Mouse (Mus musculus) MEL (cell line): ENCODE data around the gene Mylk4. TPM values are rescaled to one million over a fixed set of nuclear protein-coding genes. Genes with fewer than 3 reads are reported as not detected.

Experiments
- DNase-seq: peaks from one replicate; pipeline ENCODE4 v3.0.0; 2011; ENCODE audit warnings: low read depth, low spot score
- H3K27ac ChIP-seq: 2 replicates; pipeline ENCODE4 v1.5.1; 2012; ENCODE audit warnings: low read depth, mild to moderate bottlenecking, control low read depth, low read length, moderate library complexity; ENCODE audit not compliant: control insufficient read depth
- H3K27me3 ChIP-seq, 2 experiments: fragments of 150-350 bp in 1 of 2; sonication (generic) in 1 of 2; 2 replicates each; pipeline ENCODE4 v1.6.1; 2012; ENCODE audit warnings: low read length in 2 of 2, mild to moderate bottlenecking in 2 of 2, improper control_type of control experiment in 1 of 2, moderate library complexity in 1 of 2; ENCODE audit not compliant: insufficient read depth in 2 of 2, control insufficient read depth in 1 of 2
- H3K36me3 ChIP-seq, 2 experiments: 2 replicates each; pipeline ENCODE4 v1.6.1; 2012 to 2014; ENCODE audit warnings: low read length in 2 of 2, improper control_type of control experiment in 1 of 2, inconsistent platforms in 1 of 2, mild to moderate bottlenecking in 1 of 2; ENCODE audit not compliant: insufficient read depth in 2 of 2, control insufficient read depth in 1 of 2
- H3K4me1 ChIP-seq, 2 experiments: fragments of 150-350 bp in 1 of 2; sonication (generic) in 1 of 2; 2 replicates each; pipeline ENCODE4 v1.6.1; 2012; ENCODE audit warnings: low read length in 2 of 2, improper control_type of control experiment in 1 of 2, mild to moderate bottlenecking in 1 of 2; ENCODE audit not compliant: insufficient read depth in 2 of 2, control insufficient read depth in 1 of 2
- H3K4me3 ChIP-seq, 2 experiments: fragments of 150-350 bp in 1 of 2; sonication (generic) in 1 of 2; 2 replicates each; pipeline ENCODE4 v1.5.1; 2012; ENCODE audit warnings: low read depth in 2 of 2, low read length in 2 of 2, mild to moderate bottlenecking in 2 of 2, moderate library complexity in 2 of 2, control low read depth in 1 of 2, improper control_type of control experiment in 1 of 2; ENCODE audit not compliant: control insufficient read depth in 1 of 2, insufficient read depth in 1 of 2
- H3K79me2 ChIP-seq: 2 replicates; pipeline ENCODE4 v1.6.1; 2012; ENCODE audit warnings: mild to moderate bottlenecking, low read length, moderate library complexity; ENCODE audit not compliant: control insufficient read depth, poor library complexity, insufficient read depth
- H3K9ac ChIP-seq: 2 replicates; pipeline ENCODE4 v1.6.1; 2012; ENCODE audit warnings: low read depth, mild to moderate bottlenecking, control low read depth, low read length, moderate library complexity; ENCODE audit not compliant: control insufficient read depth, poor library complexity, severe bottlenecking
- H3K9me3 ChIP-seq: fragments of 150-350 bp; sonication (generic); replicated peaks from 2 replicates; pipeline ENCODE4 v1.6.1; 2012; ENCODE audit warnings: mild to moderate bottlenecking, low read length, improper control_type of control experiment, moderate library complexity; ENCODE audit not compliant: insufficient read depth
- E2F4 ChIP-seq: IDR thresholded peaks from 2 replicates; pipeline ENCODE4 v1.6.1; 2011; ENCODE audit warnings: low read depth, low read length, improper control_type of control experiment, borderline replicate concordance
- ELF1 ChIP-seq: IDR thresholded peaks from 2 replicates; pipeline ENCODE4 v1.6.1; 2014; ENCODE audit warnings: low read depth, mild to moderate bottlenecking, inconsistent platforms, low read length, improper control_type of control experiment, moderate library complexity
- EP300 ChIP-seq, 2 experiments: IDR thresholded peaks; 2 replicates each; pipeline ENCODE4 v1.6.1; 2011; ENCODE audit warnings: improper control_type of control experiment in 2 of 2, low read length in 2 of 2, low read depth in 1 of 2, mild to moderate bottlenecking in 1 of 2
- GATA1 ChIP-seq: IDR thresholded peaks from 2 replicates; pipeline ENCODE4 v1.6.1; 2011; ENCODE audit warnings: low read depth, low read length, improper control_type of control experiment
- HCFC1 ChIP-seq: IDR thresholded peaks from 2 replicates; pipeline ENCODE4 v1.6.1; 2012; ENCODE audit warnings: low read depth, mild to moderate bottlenecking, inconsistent platforms, low read length, improper control_type of control experiment, moderate library complexity
- KAT2A ChIP-seq: conservative IDR thresholded peaks from 2 replicates; pipeline ENCODE4 v1.6.1; 2012; ENCODE audit warnings: low read depth, low read length, improper control_type of control experiment, inconsistent platforms
- MAX ChIP-seq: IDR thresholded peaks from 2 replicates; pipeline ENCODE4 v1.6.1; 2011; ENCODE audit warnings: low read length, improper control_type of control experiment
- MEF2A ChIP-seq: IDR thresholded peaks from 2 replicates; pipeline ENCODE4 v1.6.1; 2014; ENCODE audit warnings: low read depth, mild to moderate bottlenecking, inconsistent platforms, low read length, improper control_type of control experiment; ENCODE audit not compliant: poor library complexity, insufficient replicate concordance, severe bottlenecking; ENCODE audit errors: extremely low read depth
- MXI1 ChIP-seq: IDR thresholded peaks from 2 replicates; pipeline ENCODE4 v1.6.1; 2011; ENCODE audit warnings: mild to moderate bottlenecking, low read depth, low read length, improper control_type of control experiment
- POLR2AphosphoS2 ChIP-seq: IDR thresholded peaks from 2 replicates; pipeline ENCODE4 v1.6.1; 2011; ENCODE audit warnings: low read length, improper control_type of control experiment
- RAD21 ChIP-seq: IDR thresholded peaks from 2 replicates; pipeline ENCODE4 v1.6.1; 2011; ENCODE audit warnings: mild to moderate bottlenecking, low read depth, low read length, improper control_type of control experiment
- RCOR1 ChIP-seq: IDR thresholded peaks from 2 replicates; pipeline ENCODE4 v1.6.1; 2012; ENCODE audit warnings: low read depth, mild to moderate bottlenecking, inconsistent platforms, low read length, improper control_type of control experiment
- SIN3A ChIP-seq: IDR thresholded peaks from 2 replicates; pipeline ENCODE4 v1.6.1; 2012; ENCODE audit warnings: low read length, improper control_type of control experiment, inconsistent platforms
- TAL1 ChIP-seq: IDR thresholded peaks from 2 replicates; pipeline ENCODE4 v1.6.1; 2012; ENCODE audit warnings: mild to moderate bottlenecking, inconsistent platforms, low read length, moderate library complexity, mixed read lengths
- TCF12 ChIP-seq: IDR thresholded peaks from 2 replicates; pipeline ENCODE4 v1.6.1; 2014; ENCODE audit warnings: low read depth, mild to moderate bottlenecking, inconsistent platforms, low read length, improper control_type of control experiment, moderate library complexity
- USF1 ChIP-seq: IDR thresholded peaks from 2 replicates; pipeline ENCODE4 v1.6.1; 2014; ENCODE audit warnings: low read depth, mild to moderate bottlenecking, inconsistent platforms, low read length, improper control_type of control experiment, moderate library complexity
- ZKSCAN1 ChIP-seq: IDR thresholded peaks from 2 replicates; pipeline ENCODE4 v1.6.1; 2012; ENCODE audit warnings: low read depth, mild to moderate bottlenecking, inconsistent platforms, low read length, improper control_type of control experiment, moderate library complexity
- ZNF384 ChIP-seq: IDR thresholded peaks from 2 replicates; pipeline ENCODE4 v1.6.1; 2012; ENCODE audit warnings: low read depth, mild to moderate bottlenecking, inconsistent platforms, low read length, improper control_type of control experiment
- polyA plus RNA-seq, 2 experiments: library from polyadenylated mRNA; stranded (reverse) in 1 of 2; unstranded in 1 of 2; fragments of >175 nt in 1 of 2; fragments of >200 nt in 1 of 2; gene quantifications; 2 replicates each; pipeline versions ENCODE4 v1.2.1 to v1.2.4; 2012; ENCODE audit warnings: low replicate concordance in 2 of 2, low read depth in 1 of 2; ENCODE audit not compliant: insufficient read length in 2 of 2, insufficient read depth in 1 of 2, missing spikeins in 1 of 2
- total RNA-seq: library from RNA; depleted of rRNA; stranded (reverse); fragments of 300-350 nt; gene quantifications from 2 replicates; pipeline ENCODE4 v1.2.3, GENCODE M21; 2012

Gene Mylk4
- total and polyA plus RNA-seq, 3 experiments = not detected

DNA sequence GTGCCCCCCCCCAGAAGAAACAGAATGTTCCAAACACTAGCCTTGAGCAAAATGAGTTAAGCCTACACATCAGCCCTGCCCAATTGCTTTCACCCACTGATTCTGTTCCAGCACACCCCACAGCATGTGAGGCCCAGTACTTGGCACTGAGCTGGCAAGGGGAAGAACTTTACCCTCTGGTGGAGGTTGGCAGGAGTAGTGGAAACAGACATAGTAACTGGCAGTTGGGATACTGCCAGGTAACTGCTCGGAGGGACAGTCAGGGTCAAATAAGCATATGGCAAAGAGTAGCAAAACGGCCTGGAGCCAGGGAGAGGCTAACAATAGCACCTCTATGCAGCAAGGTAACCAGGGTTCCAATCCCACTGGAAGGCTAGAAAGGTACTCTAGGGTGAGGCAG, 10.9 kb upstream of the Mylk4 start:
- no peaks in the 10 kb centered on the region for H3K79me2 ChIP-seq
- H3K9ac ChIP-seq = no peak overlapping the region
- no peak overlapping the region for H3K27ac ChIP-seq
- no peak for DNase-seq
- no peak overlapping the region for H3K4me3 ChIP-seq
- no peaks in the 10 kb centered on the region for H3K36me3 ChIP-seq
- peaks cover 5 to 7% of the 10 kb centered on the region in 2 experiments; a peak in 3 of 4 replicates for H3K27me3 ChIP-seq
- H3K9me3 ChIP-seq = no peaks in the 10 kb centered on the region
- TF ChIP-seq TAL1 (no peak), RCOR1 (no peak), TCF12 (no peak), MXI1 (no peak), MEF2A (no peak), GATA1 (no peak), MAX (no peak), HCFC1 (no peak), POLR2AphosphoS2 (no peak), ZKSCAN1 (no peak), USF1 (no peak), ELF1 (no peak), ZNF384 (no peak), KAT2A (no peak)
- H3K4me1 ChIP-seq = no peaks in the 10 kb centered on the region

DNA sequence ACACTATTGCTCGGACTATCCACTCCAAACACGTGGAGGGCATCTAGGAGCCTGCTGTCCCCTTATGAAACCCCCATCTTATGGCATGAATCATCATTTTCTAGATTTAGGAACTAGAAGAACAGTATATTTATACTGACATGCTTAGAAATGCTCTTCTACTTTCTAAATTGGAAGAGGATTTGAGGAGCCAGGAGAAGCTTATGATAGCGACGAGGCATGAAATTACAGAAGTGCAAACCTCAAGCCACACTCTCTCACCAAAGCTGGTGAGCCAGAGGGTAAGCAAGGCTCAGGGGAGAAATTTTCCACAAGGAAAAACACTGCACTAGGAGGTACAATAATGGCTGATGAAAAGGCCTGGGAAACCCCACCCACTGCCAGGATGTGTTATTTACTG, 6.0 kb upstream of the Mylk4 start:
- Histone ChIP-seq H3K79me2 (no peaks in the 10 kb centered on the region), H3K4me3 (no peak overlapping the region), H3K27me3 (peaks cover 3 to 17% of the 10 kb centered on the region in 2 experiments; a peak in 3 of 4 replicates), H3K36me3 (no peaks in the 10 kb centered on the region), H3K9ac (no peak overlapping the region), H3K27ac (no peak overlapping the region), H3K9me3 (no peaks in the 10 kb centered on the region), H3K4me1 (no peaks in the 10 kb centered on the region)
- no peak for DNase-seq
- TF ChIP-seq E2F4 (no peak), RAD21 (no peak), SIN3A (no peak), HCFC1 (no peak), EP300 (IDR thresholded peaks at IDR 0.05; ENCODE audit: low read depth in 1 of 2, low read length in 2 of 2) (no peak), ZNF384 (no peak), MXI1 (no peak)
